Mouse (Mus musculus) kidney, postnatal 14 days (tissue): Measurements from ENCODE around the gene Ttpal.

ENCODE experiments used
- DNase-seq: peaks from one replicate; pipeline ENCODE4 v3.0.0; 2022; ENCODE audit warnings: mixed read lengths

Gene Ttpal

GRCm38 (mm10) chr2:163602101-163602971 is at the start of gene Ttpal:
Gene Ttpal (plus strand): TSS chr2:163602314.
- peak; percentile 93 for DNase-seq

- DNase-seq = no peak
Observed at GRCm38 (mm10) chr2:163552518-163552929, 49.6 kb upstream of the Ttpal start.

GRCm38 (mm10) chr2:163554425-163554982 is 47.6 kb upstream of the Ttpal start:
- no peak for DNase-seq

GRCm38 (mm10) chr2:163554996-163555395 is 47.1 kb upstream of the Ttpal start:
- no peak for DNase-seq

GRCm38 (mm10) chr2:163555417-163555816 is 46.7 kb upstream of the Ttpal start:
- no peak for DNase-seq

- DNase-seq = no peak
Observed at GRCm38 (mm10) chr2:163558548-163558947, 43.6 kb upstream of the Ttpal start.

GRCm38 (mm10) chr2:163559236-163559635 is 42.9 kb upstream of the Ttpal start:
- no peak for DNase-seq

- DNase-seq = peak; percentile 82
Observed at GRCm38 (mm10) chr2:163560247-163560646, 41.9 kb upstream of the Ttpal start.

GRCm38 (mm10) chr2:163561258-163561948 is 40.7 kb upstream of the Ttpal start:
- DNase-seq = no peak

- no peak for DNase-seq
Observed at GRCm38 (mm10) chr2:163564646-163565045, 37.5 kb upstream of the Ttpal start.

GRCm38 (mm10) chr2:163574321-163574720 is 27.8 kb upstream of the Ttpal start:
- DNase-seq = no peak

GRCm38 (mm10) chr2:163575248-163575647 is 26.9 kb upstream of the Ttpal start:
- DNase-seq = peak; percentile 44

GRCm38 (mm10) chr2:163577986-163578385 is 24.1 kb upstream of the Ttpal start:
- no peak for DNase-seq

- DNase-seq = no peak
Observed at GRCm38 (mm10) chr2:163580069-163580945, 21.8 kb upstream of the Ttpal start.

- DNase-seq = no peak
Observed at GRCm38 (mm10) chr2:163583226-163584087, 18.7 kb upstream of the Ttpal start.

GRCm38 (mm10) chr2:163584088-163584426 is 18.1 kb upstream of the Ttpal start:
- no peak for DNase-seq

- peak; percentile 27 for DNase-seq
Observed at GRCm38 (mm10) chr2:163586384-163587261, 15.5 kb upstream of the Ttpal start.

GRCm38 (mm10) chr2:163587506-163587905 is 14.6 kb upstream of the Ttpal start:
- DNase-seq = no peak

- no peak for DNase-seq
Observed at GRCm38 (mm10) chr2:163590211-163590610, 11.9 kb upstream of the Ttpal start.

- DNase-seq = no peak
Observed at GRCm38 (mm10) chr2:163590996-163591395, 11.1 kb upstream of the Ttpal start.

GRCm38 (mm10) chr2:163592084-163592483 is 10.0 kb upstream of the Ttpal start:
- DNase-seq = peak; percentile 38
